Mouse (Mus musculus) urinary bladder, postnatal 10 days (tissue): ENCODE results near the gene Zfp512b.
A peak's percentile ranks its signal among the peaks of the same experiment; 100 is the strongest.

ENCODE experiments used
- DNase-seq: peaks from one replicate; pipeline ENCODE4 v3.0.0; 2022; ENCODE audit warnings: low spot score

Gene Zfp512b

GRCm38 (mm10) chr2:181592231-181593041 lies at the start of gene Zfp512b:
Gene Zfp512b, minus strand, starts transcription at chr2:181592803.
- DNase-seq, result no peak

GRCm38 (mm10) chr2:181635865-181636264 lies 43.3 kb upstream of the Zfp512b start:
- no peak for DNase-seq

- no peak for DNase-seq
Measured at GRCm38 (mm10) chr2:181632624-181633023, 40.0 kb upstream of the Zfp512b start.

GRCm38 (mm10) chr2:181628471-181628870 lies 35.9 kb upstream of the Zfp512b start:
- no peak for DNase-seq

- no peak for DNase-seq
Measured at GRCm38 (mm10) chr2:181623401-181623800, 30.8 kb upstream of the Zfp512b start.

GRCm38 (mm10) chr2:181618761-181619495 lies 26.3 kb upstream of the Zfp512b start:
- no peak for DNase-seq

- DNase-seq, result no peak
Measured at GRCm38 (mm10) chr2:181602367-181602766, 9.8 kb upstream of the Zfp512b start.

- DNase-seq, result no peak
Measured at GRCm38 (mm10) chr2:181601751-181602145, 9.1 kb upstream of the Zfp512b start.

GRCm38 (mm10) chr2:181600828-181601750 lies 8.5 kb upstream of the Zfp512b start:
- peak; percentile 81 for DNase-seq

GRCm38 (mm10) chr2:181600226-181600758 lies 7.7 kb upstream of the Zfp512b start:
- DNase-seq, result no peak

- no peak for DNase-seq
Measured at GRCm38 (mm10) chr2:181598454-181599351, 6.1 kb upstream of the Zfp512b start, which contains the start of gene Samd10. Gene Samd10, minus strand, starts transcription at chr2:181599212.

GRCm38 (mm10) chr2:181597378-181598061 lies 4.9 kb upstream of the Zfp512b start:
- no peak for DNase-seq

GRCm38 (mm10) chr2:181596221-181596960 lies 3.8 kb upstream of the Zfp512b start:
- no peak for DNase-seq

- DNase-seq, result no peak
Measured at GRCm38 (mm10) chr2:181594946-181595696, 2.5 kb upstream of the Zfp512b start.

GRCm38 (mm10) chr2:181593937-181594336 lies 1.3 kb upstream of the Zfp512b start:
- DNase-seq, result no peak

GRCm38 (mm10) chr2:181593042-181593421 lies 429 bp upstream of the Zfp512b start:
- DNase-seq, result no peak

GRCm38 (mm10) chr2:181591528-181592085 lies 996 bp downstream of the Zfp512b start, which contains the start of gene Prpf6:
Gene Prpf6, plus strand, starts transcription at chr2:181591868.
- no peak for DNase-seq

- no peak for DNase-seq
Measured at GRCm38 (mm10) chr2:181590471-181590870, 2.1 kb downstream of the Zfp512b start.
